Mouse (Mus musculus): ENCODE measurements around the gene Heatr6. TPM values are rescaled to one million over a fixed set of nuclear protein-coding genes. Genes with fewer than 3 reads are reported as not detected.
A peak's percentile ranks its signal among the peaks of the same experiment; 100 is the strongest.

Heatr6 gene
- polyA plus RNA-seq, 1 experiment, result 10.2 TPM

- TF ChIP-seq CTCF (IDR thresholded peaks at IDR 0.05; ENCODE audit: control insufficient read depth, insufficient read depth, insufficient read length) (no peak), CEBPB (IDR thresholded peaks at IDR 0.05; ENCODE audit: low read depth) (no peak), MYOD1 (IDR thresholded peaks at IDR 0.05; ENCODE audit: control insufficient read depth, insufficient read length, low read depth) (no peak)
- Histone ChIP-seq H3K79me3 (ENCODE audit: low read depth) (no peaks in the 10 kb centered on the region), H3ac (ENCODE audit: control insufficient read depth, insufficient read length, low read depth) (no peak overlapping the region), H3K36me3 (ENCODE audit: control insufficient read depth, insufficient read depth) (peaks cover 86% of the 10 kb centered on the region), H3K4me3 (ENCODE audit: insufficient read depth, poor library complexity, severe bottlenecking) (no peak overlapping the region), H3K27me3 (ENCODE audit: control insufficient read depth, insufficient read depth, insufficient read length) (no peaks in the 10 kb centered on the region), H3K79me2 (ENCODE audit: control insufficient read depth, insufficient read depth) (no peaks in the 10 kb centered on the region)
Measured at GRCm38 (mm10) chr11:83774324-83774723, 20.8 kb downstream of the Heatr6 start.

GRCm38 (mm10) chr11:83776798-83777197, 23.3 kb downstream of the Heatr6 start:
- no peaks in the 10 kb centered on the region for H3K27me3 ChIP-seq (ENCODE audit: control insufficient read depth, insufficient read depth, insufficient read length)
- TF ChIP-seq MYOD1 (IDR thresholded peaks at IDR 0.05; ENCODE audit: control insufficient read depth, insufficient read length, low read depth) (no peak), MAX (IDR thresholded peaks at IDR 0.05) (no peak), CEBPB (IDR thresholded peaks at IDR 0.05; ENCODE audit: low read depth) (no peak), FOSL1 (IDR thresholded peaks at IDR 0.05; ENCODE audit: insufficient read depth, low read length, poor library complexity, severe bottlenecking) (no peak), CTCF (IDR thresholded peaks at IDR 0.05; ENCODE audit: control insufficient read depth, insufficient read depth, insufficient read length) (no peak), MYOG (IDR thresholded peaks at IDR 0.05; ENCODE audit: control insufficient read depth, extremely low read depth, insufficient read length) (no peak), USF1 (IDR thresholded peaks at IDR 0.05; ENCODE audit: low read depth) (no peak)
- H3ac ChIP-seq (ENCODE audit: control insufficient read depth, insufficient read length, low read depth), result no peak overlapping the region
- peaks cover 89% of the 10 kb centered on the region for H3K36me3 ChIP-seq (ENCODE audit: control insufficient read depth, insufficient read depth)
- H3K79me2 ChIP-seq (ENCODE audit: control insufficient read depth, insufficient read depth), result no peaks in the 10 kb centered on the region
- no peaks in the 10 kb centered on the region for H3K79me3 ChIP-seq (ENCODE audit: low read depth)
- no peak overlapping the region for H3K4me3 ChIP-seq (ENCODE audit: insufficient read depth, poor library complexity, severe bottlenecking)

- Histone ChIP-seq H3K27me3 (ENCODE audit: control insufficient read depth, insufficient read depth, insufficient read length) (no peaks in the 10 kb centered on the region), H3K79me2 (ENCODE audit: control insufficient read depth, insufficient read depth) (no peaks in the 10 kb centered on the region), H3K4me3 (ENCODE audit: insufficient read depth, poor library complexity, severe bottlenecking) (no peak overlapping the region), H3ac (ENCODE audit: control insufficient read depth, insufficient read length, low read depth) (no peak overlapping the region), H3K79me3 (ENCODE audit: low read depth) (no peaks in the 10 kb centered on the region), H3K36me3 (ENCODE audit: control insufficient read depth, insufficient read depth) (peaks cover 49% of the 10 kb centered on the region)
- TF ChIP-seq FOSL1 (IDR thresholded peaks at IDR 0.05; ENCODE audit: insufficient read depth, low read length, poor library complexity, severe bottlenecking) (no peak), MAX (IDR thresholded peaks at IDR 0.05) (no peak), MYOG (IDR thresholded peaks at IDR 0.05; ENCODE audit: control insufficient read depth, extremely low read depth, insufficient read length) (no peak), CEBPB (IDR thresholded peaks at IDR 0.05; ENCODE audit: low read depth) (no peak), USF1 (IDR thresholded peaks at IDR 0.05; ENCODE audit: low read depth) (no peak)
Measured at GRCm38 (mm10) chr11:83783931-83784600, 30.6 kb downstream of the Heatr6 start.

GRCm38 (mm10) chr11:83784661-83785060, 31.2 kb downstream of the Heatr6 start:
- Histone ChIP-seq H3ac (ENCODE audit: control insufficient read depth, insufficient read length, low read depth) (no peak overlapping the region), H3K79me3 (ENCODE audit: low read depth) (no peaks in the 10 kb centered on the region), H3K4me3 (ENCODE audit: insufficient read depth, poor library complexity, severe bottlenecking) (no peak overlapping the region), H3K27me3 (ENCODE audit: control insufficient read depth, insufficient read depth, insufficient read length) (no peaks in the 10 kb centered on the region), H3K79me2 (ENCODE audit: control insufficient read depth, insufficient read depth) (no peaks in the 10 kb centered on the region), H3K36me3 (ENCODE audit: control insufficient read depth, insufficient read depth) (peaks cover 43% of the 10 kb centered on the region)
- TF ChIP-seq FOSL1 (IDR thresholded peaks at IDR 0.05; ENCODE audit: insufficient read depth, low read length, poor library complexity, severe bottlenecking) (no peak), MYOD1 (IDR thresholded peaks at IDR 0.05; ENCODE audit: control insufficient read depth, insufficient read length, low read depth) (no peak), MYOG (IDR thresholded peaks at IDR 0.05; ENCODE audit: control insufficient read depth, extremely low read depth, insufficient read length) (no peak), CTCF (IDR thresholded peaks at IDR 0.05; ENCODE audit: control insufficient read depth, insufficient read depth, insufficient read length) (no peak), MAX (IDR thresholded peaks at IDR 0.05) (no peak), USF1 (IDR thresholded peaks at IDR 0.05; ENCODE audit: low read depth) (no peak), CEBPB (IDR thresholded peaks at IDR 0.05; ENCODE audit: low read depth) (no peak)

- Histone ChIP-seq H3ac (ENCODE audit: control insufficient read depth, insufficient read length, low read depth) (no peak overlapping the region), H3K4me3 (ENCODE audit: insufficient read depth, poor library complexity, severe bottlenecking) (no peak overlapping the region), H3K27me3 (ENCODE audit: control insufficient read depth, insufficient read depth, insufficient read length) (no peaks in the 10 kb centered on the region), H3K79me2 (ENCODE audit: control insufficient read depth, insufficient read depth) (no peaks in the 10 kb centered on the region), H3K36me3 (ENCODE audit: control insufficient read depth, insufficient read depth) (peaks cover 36% of the 10 kb centered on the region), H3K79me3 (ENCODE audit: low read depth) (no peaks in the 10 kb centered on the region)
- TF ChIP-seq CTCF (IDR thresholded peaks at IDR 0.05; ENCODE audit: control insufficient read depth, insufficient read depth, insufficient read length), result peak; percentile 1
- no peak for TF ChIP-seq USF1 (IDR thresholded peaks at IDR 0.05; ENCODE audit: low read depth)
Measured at GRCm38 (mm10) chr11:83785366-83785765, 31.9 kb downstream of the Heatr6 start.

- Histone ChIP-seq H3K4me3 (ENCODE audit: insufficient read depth, poor library complexity, severe bottlenecking) (no peak overlapping the region), H3K79me2 (ENCODE audit: control insufficient read depth, insufficient read depth) (no peaks in the 10 kb centered on the region), H3K79me3 (ENCODE audit: low read depth) (no peaks in the 10 kb centered on the region), H3K36me3 (ENCODE audit: control insufficient read depth, insufficient read depth) (peaks cover 22% of the 10 kb centered on the region), H3ac (ENCODE audit: control insufficient read depth, insufficient read length, low read depth) (no peak overlapping the region), H3K27me3 (ENCODE audit: control insufficient read depth, insufficient read depth, insufficient read length) (no peaks in the 10 kb centered on the region)
- TF ChIP-seq MYOD1 (IDR thresholded peaks at IDR 0.05; ENCODE audit: control insufficient read depth, insufficient read length, low read depth) (no peak), MAX (IDR thresholded peaks at IDR 0.05) (no peak), MYOG (IDR thresholded peaks at IDR 0.05; ENCODE audit: control insufficient read depth, extremely low read depth, insufficient read length) (no peak), CEBPB (IDR thresholded peaks at IDR 0.05; ENCODE audit: low read depth) (no peak), USF1 (IDR thresholded peaks at IDR 0.05; ENCODE audit: low read depth) (no peak), CTCF (IDR thresholded peaks at IDR 0.05; ENCODE audit: control insufficient read depth, insufficient read depth, insufficient read length) (no peak), FOSL1 (IDR thresholded peaks at IDR 0.05; ENCODE audit: insufficient read depth, low read length, poor library complexity, severe bottlenecking) (no peak)
Measured at GRCm38 (mm10) chr11:83786835-83787234, 33.3 kb downstream of the Heatr6 start.
